Mouse (Mus musculus) layer of hippocampus, adult 18-20 months (tissue): ENCODE data around the gene Olfr726. TPM values are rescaled to one million over a fixed set of nuclear protein-coding genes. Genes with fewer than 3 reads are reported as not detected.

ENCODE experiments used
- DNase-seq, 2 experiments: peaks; one replicate each; pipeline ENCODE4 v3.0.0; 2022; ENCODE audit warnings: low spot score in 2 of 2
- long read RNA-seq: library from polyadenylated mRNA; stranded (forward); transcript quantifications from one replicate; pipeline ENCODE4 v2.0.0, GENCODE M21; 2021
- total RNA-seq, 2 experiments: library from RNA; stranded (reverse); gene quantifications; 2 replicates each; pipeline ENCODE4 v1.2.3; 2021

The Olfr726 gene
- not detected for total RNA-seq
- long read RNA-seq, result 0 reads

- no peak for DNase-seq
Measured at GRCm38 (mm10) chr14:50090853-50091252, at the start of gene Olfr726. TSS of gene Olfr726 (minus strand) at chr14:50090953.

GRCm38 (mm10) chr14:50122886-50123285, 32.1 kb upstream of the Olfr726 start, which contains the start of gene Olfr727:
TSS of gene Olfr727 (plus strand) at chr14:50123186.
- DNase-seq, result no peak

- no peak for DNase-seq
Measured at GRCm38 (mm10) chr14:50062733-50063104, 28.0 kb downstream of the Olfr726 start.

- peak; percentile 11 to 54 for DNase-seq
Measured at GRCm38 (mm10) chr14:50061955-50062732, 28.6 kb downstream of the Olfr726 start.

GRCm38 (mm10) chr14:50061590-50061954, 29.2 kb downstream of the Olfr726 start:
- peak in 1 of 2 experiments; percentile 1 for DNase-seq

- no peak for DNase-seq
Measured at GRCm38 (mm10) chr14:50061179-50061578, 29.6 kb downstream of the Olfr726 start.

- no peak for DNase-seq
Measured at GRCm38 (mm10) chr14:50040275-50040674, 50.5 kb downstream of the Olfr726 start, which contains the start of gene Olfr725. TSS of gene Olfr725 (minus strand) at chr14:50040375.

Other genes with a start within 250 kb of the Olfr726 start
- gene Olfr722, start 189.0 kb downstream of the Olfr726 start, total RNA-seq, result not detected
- not detected for gene Olfr723, start 159.2 kb downstream of the Olfr726 start, total RNA-seq
- not detected for gene Olfr724, start 127.7 kb downstream of the Olfr726 start, total RNA-seq
- gene Olfr725, start 50.6 kb downstream of the Olfr726 start, total RNA-seq, result not detected
- not detected for gene Olfr727, start 32.2 kb upstream of the Olfr726 start, total RNA-seq
- gene Olfr728, start 51.7 kb upstream of the Olfr726 start, total RNA-seq, result not detected
- gene Olfr729, start 62.0 kb upstream of the Olfr726 start, total RNA-seq, result not detected
- not detected for gene Olfr730, start 97.2 kb upstream of the Olfr726 start, total RNA-seq
- not detected for gene Olfr731, start 150.9 kb upstream of the Olfr726 start, total RNA-seq
- gene Olfr732, start 193.3 kb upstream of the Olfr726 start, total RNA-seq, result not detected
- not detected for gene Olfr733, start 210.6 kb upstream of the Olfr726 start, total RNA-seq
- not detected for gene Olfr734, start 235.8 kb upstream of the Olfr726 start, total RNA-seq